Mouse (Mus musculus): ENCODE measurements around the gene Oca2. TPM values are rescaled to one million over a fixed set of nuclear protein-coding genes. Genes with fewer than 3 reads are reported as not detected.

Oca2 gene
- polyA plus RNA-seq, 1 experiment from 2014 or later, result 0.26 TPM

GRCm38 (mm10) chr7:56277506-56277905, 37.9 kb downstream of the Oca2 start:
- H3K27ac ChIP-seq, result no peak overlapping the region
- no peaks in the 10 kb centered on the region for H3K4me1 ChIP-seq
- no peak for ATAC-seq (ENCODE audit: low FRiP score)
- H3K9me3 ChIP-seq (replicated peaks), result no peaks in the 10 kb centered on the region
- no peaks in the 10 kb centered on the region for H3K27me3 ChIP-seq
- no peak overlapping the region for H3K9ac ChIP-seq
- H3K4me3 ChIP-seq, result no peak overlapping the region
- H3K36me3 ChIP-seq, result no peaks in the 10 kb centered on the region
- WGBS, result 90% methylated on average over 2 of the region's 2 CpGs
- no peak overlapping the region for H3K4me2 ChIP-seq (replicated peaks)

GRCm38 (mm10) chr7:56291468-56292115, 52.0 kb downstream of the Oca2 start:
- no peaks in the 10 kb centered on the region for H3K27me3 ChIP-seq
- no peaks in the 10 kb centered on the region; the same call in 1 of the 2 replicates for H3K9me3 ChIP-seq (replicated peaks)
- H3K4me3 ChIP-seq, result no peak overlapping the region
- H3K9ac ChIP-seq, result no peak overlapping the region
- no peak for ATAC-seq (ENCODE audit: low FRiP score)
- H3K27ac ChIP-seq, result no peak overlapping the region
- H3K4me1 ChIP-seq, result no peaks in the 10 kb centered on the region
- 40% methylated on average over 6 of the region's 6 CpGs for WGBS
- no peaks in the 10 kb centered on the region for H3K36me3 ChIP-seq
- H3K4me2 ChIP-seq (replicated peaks), result no peak overlapping the region

GRCm38 (mm10) chr7:56304408-56304807, 64.8 kb downstream of the Oca2 start:
- no peak overlapping the region for H3K27ac ChIP-seq
- no peak overlapping the region for H3K4me3 ChIP-seq
- no peak overlapping the region for H3K4me2 ChIP-seq (replicated peaks)
- no peaks in the 10 kb centered on the region for H3K27me3 ChIP-seq
- no peak overlapping the region for H3K9ac ChIP-seq
- no peak for ATAC-seq (ENCODE audit: low FRiP score)
- no peaks in the 10 kb centered on the region for H3K9me3 ChIP-seq (replicated peaks)
- H3K36me3 ChIP-seq, result no peaks in the 10 kb centered on the region
- WGBS, result 6% methylated on average over 1 of the region's 1 CpGs
- H3K4me1 ChIP-seq, result no peaks in the 10 kb centered on the region

- no peak overlapping the region for H3K9ac ChIP-seq
- no peak overlapping the region for H3K27ac ChIP-seq
- no peaks in the 10 kb centered on the region for H3K9me3 ChIP-seq (replicated peaks)
- no peak overlapping the region for H3K4me3 ChIP-seq
- 81% methylated on average over 5 of the region's 5 CpGs for WGBS
- H3K36me3 ChIP-seq, result no peaks in the 10 kb centered on the region
- no peaks in the 10 kb centered on the region for H3K27me3 ChIP-seq
- ATAC-seq (ENCODE audit: low FRiP score), result no peak; the same call in 1 of the 2 replicates
- no peak overlapping the region for H3K4me2 ChIP-seq (replicated peaks)
- no peaks in the 10 kb centered on the region for H3K4me1 ChIP-seq
Observed at GRCm38 (mm10) chr7:56314358-56314757, 74.8 kb downstream of the Oca2 start.

- no peak for ATAC-seq (ENCODE audit: low FRiP score)
- no peaks in the 10 kb centered on the region for H3K36me3 ChIP-seq
- 66% methylated on average over 7 of the region's 7 CpGs for WGBS
- H3K4me2 ChIP-seq (replicated peaks), result no peak overlapping the region
- H3K4me1 ChIP-seq, result no peaks in the 10 kb centered on the region
- H3K4me3 ChIP-seq, result no peak overlapping the region
- no peak overlapping the region for H3K9ac ChIP-seq
- H3K27me3 ChIP-seq, result no peaks in the 10 kb centered on the region
- H3K9me3 ChIP-seq (replicated peaks), result no peaks in the 10 kb centered on the region
- H3K27ac ChIP-seq, result no peak overlapping the region
Observed at GRCm38 (mm10) chr7:56315630-56316529, 76.3 kb downstream of the Oca2 start.

GRCm38 (mm10) chr7:56327738-56328137, 88.2 kb downstream of the Oca2 start:
- 39% methylated on average over 4 of the region's 4 CpGs for WGBS
- H3K4me3 ChIP-seq, result no peak overlapping the region
- H3K9ac ChIP-seq, result no peak overlapping the region
- no peak for ATAC-seq (ENCODE audit: low FRiP score)
- no peak overlapping the region for H3K27ac ChIP-seq
- no peaks in the 10 kb centered on the region for H3K4me1 ChIP-seq
- H3K9me3 ChIP-seq (replicated peaks), result no peaks in the 10 kb centered on the region
- no peak overlapping the region for H3K4me2 ChIP-seq (replicated peaks)
- H3K27me3 ChIP-seq, result no peaks in the 10 kb centered on the region
- no peaks in the 10 kb centered on the region for H3K36me3 ChIP-seq

- Histone ChIP-seq H3K9me3 (replicated peaks) (no peaks in the 10 kb centered on the region), H3K36me3 (no peaks in the 10 kb centered on the region), H3K9ac (no peak overlapping the region), H3K4me2 (replicated peaks) (no peak overlapping the region), H3K27ac (no peak overlapping the region), H3K27me3 (no peaks in the 10 kb centered on the region), H3K4me1 (no peaks in the 10 kb centered on the region), H3K4me3 (no peak overlapping the region)
- ATAC-seq (ENCODE audit: low FRiP score), result no peak
- WGBS, result 64% methylated on average over 3 of the region's 3 CpGs
Observed at GRCm38 (mm10) chr7:56348528-56348927, 109.0 kb downstream of the Oca2 start.

- 93% methylated on average over 4 of the region's 4 CpGs for WGBS
- Histone ChIP-seq H3K4me1 (no peaks in the 10 kb centered on the region), H3K9me3 (replicated peaks) (no peaks in the 10 kb centered on the region), H3K36me3 (no peaks in the 10 kb centered on the region), H3K4me3 (no peak overlapping the region), H3K27ac (no peak overlapping the region), H3K9ac (no peak overlapping the region), H3K4me2 (replicated peaks) (no peak overlapping the region), H3K27me3 (no peaks in the 10 kb centered on the region)
- ATAC-seq (ENCODE audit: low FRiP score), result no peak
Observed at GRCm38 (mm10) chr7:56356658-56357342, 117.2 kb downstream of the Oca2 start.

- Histone ChIP-seq H3K27me3 (no peaks in the 10 kb centered on the region), H3K9ac (no peak overlapping the region), H3K27ac (no peak overlapping the region), H3K36me3 (no peaks in the 10 kb centered on the region), H3K9me3 (replicated peaks) (no peaks in the 10 kb centered on the region), H3K4me1 (no peaks in the 10 kb centered on the region), H3K4me2 (replicated peaks) (no peak overlapping the region), H3K4me3 (no peak overlapping the region)
- no peak for ATAC-seq (ENCODE audit: low FRiP score)
- WGBS, result 92% methylated on average over 4 of the region's 4 CpGs
Observed at GRCm38 (mm10) chr7:56381750-56382421, 142.3 kb downstream of the Oca2 start.

GRCm38 (mm10) chr7:56382706-56383105, 143.1 kb downstream of the Oca2 start:
- H3K27me3 ChIP-seq, result no peaks in the 10 kb centered on the region
- no peaks in the 10 kb centered on the region for H3K36me3 ChIP-seq
- no peak overlapping the region for H3K9ac ChIP-seq
- H3K4me1 ChIP-seq, result no peaks in the 10 kb centered on the region
- 82% methylated on average over 1 of the region's 1 CpGs for WGBS
- no peak overlapping the region for H3K27ac ChIP-seq
- H3K4me2 ChIP-seq (replicated peaks), result no peak overlapping the region
- no peak overlapping the region for H3K4me3 ChIP-seq
- H3K9me3 ChIP-seq (replicated peaks), result no peaks in the 10 kb centered on the region
- no peak for ATAC-seq (ENCODE audit: low FRiP score)

- H3K27ac ChIP-seq, result no peak overlapping the region
- 89% methylated on average over 2 of the region's 2 CpGs for WGBS
- H3K36me3 ChIP-seq, result no peaks in the 10 kb centered on the region
- no peaks in the 10 kb centered on the region for H3K4me1 ChIP-seq
- H3K9me3 ChIP-seq (replicated peaks), result no peaks in the 10 kb centered on the region
- H3K4me2 ChIP-seq (replicated peaks), result no peak overlapping the region
- no peak overlapping the region for H3K9ac ChIP-seq
- no peak for ATAC-seq (ENCODE audit: low FRiP score)
- no peak overlapping the region for H3K4me3 ChIP-seq
- H3K27me3 ChIP-seq, result no peaks in the 10 kb centered on the region
Observed at GRCm38 (mm10) chr7:56388295-56388694, 148.7 kb downstream of the Oca2 start.

All from hindbrain, embryonic 12.5 days (tissue).